Mouse (Mus musculus): Measurements from ENCODE around the gene Olfr1347.
"Not testable (repeated sequence)": the region's sequence is repeated elsewhere in the genome, so short reads cannot be mapped to it uniquely, and the experiment has no call there.

Olfr1347 gene

GRCm38 (mm10) chr7:6499655-6500054 is at the start of gene Olfr1347:
Gene Olfr1347, minus strand, starts transcription at chr7:6499755.
- no peak for DNase-seq (ENCODE audit: low spot score)

- DNase-seq (ENCODE audit: low spot score): no peak
Observed at GRCm38 (mm10) chr7:6526141-6526540, 26.6 kb upstream of the Olfr1347 start.

- no peak for DNase-seq (ENCODE audit: low spot score)
Observed at GRCm38 (mm10) chr7:6525001-6525400, 25.4 kb upstream of the Olfr1347 start.

GRCm38 (mm10) chr7:6522850-6523249 is 23.3 kb upstream of the Olfr1347 start, which contains the start of gene Olfr1349:
Gene Olfr1349, minus strand, starts transcription at chr7:6522950.
- no peak for DNase-seq (ENCODE audit: low spot score)

GRCm38 (mm10) chr7:6521666-6522065 is 22.1 kb upstream of the Olfr1347 start:
- no peak for DNase-seq (ENCODE audit: low spot score)

- DNase-seq (ENCODE audit: low spot score): no peak
Observed at GRCm38 (mm10) chr7:6508648-6509047, 9.1 kb upstream of the Olfr1347 start, which contains the start of gene Olfr1348. Gene Olfr1348, minus strand, starts transcription at chr7:6508748.

GRCm38 (mm10) chr7:6486841-6487240 is 12.7 kb downstream of the Olfr1347 start, which contains the start of gene Olfr5:
Gene Olfr5, minus strand, starts transcription at chr7:6486941.
- DNase-seq (ENCODE audit: low spot score): no peak

GRCm38 (mm10) chr7:6477633-6478032 is 21.9 kb downstream of the Olfr1347 start:
- not testable (repeated sequence) for DNase-seq (ENCODE audit: low spot score)

GRCm38 (mm10) chr7:6466951-6467350 is 32.6 kb downstream of the Olfr1347 start, which contains the start of gene Olfr1346:
Gene Olfr1346, plus strand, starts transcription at chr7:6467101.
- DNase-seq (ENCODE audit: low spot score): no peak

- DNase-seq (ENCODE audit: low spot score): no peak
Observed at GRCm38 (mm10) chr7:6456399-6456798, 43.2 kb downstream of the Olfr1347 start.

GRCm38 (mm10) chr7:6455868-6456267 is 43.7 kb downstream of the Olfr1347 start, which contains the start of gene Olfr1336:
Gene Olfr1336, plus strand, starts transcription at chr7:6456168.
- DNase-seq (ENCODE audit: low spot score): no peak

GRCm38 (mm10) chr7:6447771-6448170 is 51.8 kb downstream of the Olfr1347 start:
- no peak for DNase-seq (ENCODE audit: low spot score)

GRCm38 (mm10) chr7:6441173-6441572 is 58.4 kb downstream of the Olfr1347 start:
- no peak for DNase-seq (ENCODE audit: low spot score)

GRCm38 (mm10) chr7:6438388-6438787 is 61.2 kb downstream of the Olfr1347 start, which contains the start of gene Olfr1344:
Gene Olfr1344, plus strand, starts transcription at chr7:6438688.
- no peak for DNase-seq (ENCODE audit: low spot score)

Measured in ovary, postnatal 10 days (tissue).